Mouse (Mus musculus) lung, adult 2 months (tissue): ENCODE results near the gene Eid1.

Source experiments
- CTCF ChIP-seq: fragments of 200-500 bp; IDR thresholded peaks from 2 replicates; pipeline ENCODE4 v1.5.1; 2011; ENCODE audit warnings: mild to moderate bottlenecking, low read length, control low read depth; ENCODE audit not compliant: insufficient read depth
- POLR2A ChIP-seq: fragments of 200-500 bp; IDR thresholded peaks from 2 replicates; pipeline ENCODE4 v1.6.1; 2011; ENCODE audit warnings: low read depth, mild to moderate bottlenecking, control low read depth, low read length, borderline replicate concordance; ENCODE audit errors: extremely low read depth

GRCm38 (mm10) chr2:125685441-125686150 is 12.7 kb downstream of the Eid1 start:
- TF ChIP-seq CTCF (no peak), POLR2A (no peak)
